Mouse (Mus musculus): ENCODE data around the gene Stat3.

- TF ChIP-seq CTCF (conservative IDR thresholded peaks at IDR 0.05; ENCODE audit: low read length) (no peak), NANOG (IDR thresholded peaks at IDR 0.05; ENCODE audit: borderline replicate concordance, low read length) (no peak)
These were observed 91.8 kb downstream of the Stat3 start for GRCm38 (mm10) chr11:100847572-100847971.

All from E14TG2a.4 (cell line).